Mouse (Mus musculus) C2C12 (cell line): ENCODE measurements around the gene Gli1.
A peak's percentile ranks its signal among the peaks of the same experiment; 100 is the strongest.

ENCODE experiments used
- CTCF ChIP-seq: IDR thresholded peaks from one replicate; pipeline ENCODE4 v1.5.1; 2011; ENCODE audit not compliant: control insufficient read depth, insufficient read depth, insufficient read length
- MAX ChIP-seq: IDR thresholded peaks from one replicate; pipeline ENCODE4 v1.6.1; 2011; ENCODE audit warnings: mild to moderate bottlenecking, control low read depth
- MYOD1 ChIP-seq: IDR thresholded peaks from one replicate; pipeline ENCODE4 v1.6.1; 2011; ENCODE audit warnings: low read depth; ENCODE audit not compliant: control insufficient read depth, insufficient read length
- USF1 ChIP-seq: IDR thresholded peaks from one replicate; pipeline ENCODE4 v1.6.1; 2011; ENCODE audit warnings: low read depth, mild to moderate bottlenecking, control low read depth, moderate library complexity

GRCm38 (mm10) chr10:127338930-127339682, 2.7 kb downstream of the Gli1 start:
- TF ChIP-seq CTCF (peak; percentile 67), USF1 (no peak), MYOD1 (no peak), MAX (peak; percentile 63)
